Mouse (Mus musculus) MEL (cell line): ENCODE data around the gene Ebp. TPM values are rescaled to one million over a fixed set of nuclear protein-coding genes. Genes with fewer than 3 reads are reported as not detected.

Experiments
- DNase-seq: peaks from one replicate; pipeline ENCODE4 v3.0.0; 2011; ENCODE audit warnings: low read depth, low spot score
- H3K27ac ChIP-seq: 2 replicates; pipeline ENCODE4 v1.5.1; 2012; ENCODE audit warnings: low read depth, mild to moderate bottlenecking, control low read depth, low read length, moderate library complexity; ENCODE audit not compliant: control insufficient read depth
- H3K27me3 ChIP-seq, 2 experiments: fragments of 150-350 bp in 1 of 2; sonication (generic) in 1 of 2; 2 replicates each; pipeline ENCODE4 v1.6.1; 2012; ENCODE audit warnings: low read length in 2 of 2, mild to moderate bottlenecking in 2 of 2, improper control_type of control experiment in 1 of 2, moderate library complexity in 1 of 2; ENCODE audit not compliant: insufficient read depth in 2 of 2, control insufficient read depth in 1 of 2
- H3K36me3 ChIP-seq, 2 experiments: 2 replicates each; pipeline ENCODE4 v1.6.1; 2012 to 2014; ENCODE audit warnings: low read length in 2 of 2, improper control_type of control experiment in 1 of 2, inconsistent platforms in 1 of 2, mild to moderate bottlenecking in 1 of 2; ENCODE audit not compliant: insufficient read depth in 2 of 2, control insufficient read depth in 1 of 2
- H3K4me1 ChIP-seq, 2 experiments: fragments of 150-350 bp in 1 of 2; sonication (generic) in 1 of 2; 2 replicates each; pipeline ENCODE4 v1.6.1; 2012; ENCODE audit warnings: low read length in 2 of 2, improper control_type of control experiment in 1 of 2, mild to moderate bottlenecking in 1 of 2; ENCODE audit not compliant: insufficient read depth in 2 of 2, control insufficient read depth in 1 of 2
- H3K4me3 ChIP-seq, 2 experiments: fragments of 150-350 bp in 1 of 2; sonication (generic) in 1 of 2; 2 replicates each; pipeline ENCODE4 v1.5.1; 2012; ENCODE audit warnings: low read depth in 2 of 2, low read length in 2 of 2, mild to moderate bottlenecking in 2 of 2, moderate library complexity in 2 of 2, control low read depth in 1 of 2, improper control_type of control experiment in 1 of 2; ENCODE audit not compliant: control insufficient read depth in 1 of 2, insufficient read depth in 1 of 2
- H3K79me2 ChIP-seq: 2 replicates; pipeline ENCODE4 v1.6.1; 2012; ENCODE audit warnings: mild to moderate bottlenecking, low read length, moderate library complexity; ENCODE audit not compliant: control insufficient read depth, poor library complexity, insufficient read depth
- H3K9ac ChIP-seq: 2 replicates; pipeline ENCODE4 v1.6.1; 2012; ENCODE audit warnings: low read depth, mild to moderate bottlenecking, control low read depth, low read length, moderate library complexity; ENCODE audit not compliant: control insufficient read depth, poor library complexity, severe bottlenecking
- H3K9me3 ChIP-seq: fragments of 150-350 bp; sonication (generic); replicated peaks from 2 replicates; pipeline ENCODE4 v1.6.1; 2012; ENCODE audit warnings: mild to moderate bottlenecking, low read length, improper control_type of control experiment, moderate library complexity; ENCODE audit not compliant: insufficient read depth
- BHLHE40 ChIP-seq: IDR thresholded peaks from 2 replicates; pipeline ENCODE4 v1.6.1; 2012; ENCODE audit warnings: low read depth, mild to moderate bottlenecking, inconsistent platforms, low read length, improper control_type of control experiment, borderline replicate concordance
- CHD1 ChIP-seq: IDR thresholded peaks from 2 replicates; pipeline ENCODE4 v1.6.1; 2012; ENCODE audit warnings: low read depth, mild to moderate bottlenecking, inconsistent platforms, low read length, improper control_type of control experiment
- CHD2 ChIP-seq: IDR thresholded peaks from 2 replicates; pipeline ENCODE4 v1.6.1; 2011; ENCODE audit warnings: low read length, improper control_type of control experiment
- CTCF ChIP-seq, 3 experiments: IDR thresholded peaks in 2 of 3; conservative IDR thresholded peaks in 1 of 3; 2 replicates each; pipeline ENCODE4 v1.5.1; 2011 to 2012; ENCODE audit warnings: low read length in 3 of 3, low read depth in 2 of 3, mild to moderate bottlenecking in 2 of 3, improper control_type of control experiment in 1 of 3, inconsistent platforms in 1 of 3, mixed read lengths in 1 of 3, moderate library complexity in 1 of 3; ENCODE audit not compliant: control insufficient read depth in 1 of 3, insufficient read depth in 1 of 3, poor library complexity in 1 of 3, severe bottlenecking in 1 of 3
- E2F4 ChIP-seq: IDR thresholded peaks from 2 replicates; pipeline ENCODE4 v1.6.1; 2011; ENCODE audit warnings: low read depth, low read length, improper control_type of control experiment, borderline replicate concordance
- EP300 ChIP-seq, 2 experiments: IDR thresholded peaks; 2 replicates each; pipeline ENCODE4 v1.6.1; 2011; ENCODE audit warnings: improper control_type of control experiment in 2 of 2, low read length in 2 of 2, low read depth in 1 of 2, mild to moderate bottlenecking in 1 of 2
- ETS1 ChIP-seq: IDR thresholded peaks from 2 replicates; pipeline ENCODE4 v1.6.1; 2012; ENCODE audit warnings: low read depth, mild to moderate bottlenecking, inconsistent platforms, low read length, improper control_type of control experiment, moderate library complexity
- GATA1 ChIP-seq: IDR thresholded peaks from 2 replicates; pipeline ENCODE4 v1.6.1; 2011; ENCODE audit warnings: low read depth, low read length, improper control_type of control experiment
- HCFC1 ChIP-seq: IDR thresholded peaks from 2 replicates; pipeline ENCODE4 v1.6.1; 2012; ENCODE audit warnings: low read depth, mild to moderate bottlenecking, inconsistent platforms, low read length, improper control_type of control experiment, moderate library complexity
- JUND ChIP-seq: IDR thresholded peaks from 2 replicates; pipeline ENCODE4 v1.6.1; 2011; ENCODE audit warnings: low read depth, mild to moderate bottlenecking, improper control_type of control experiment, low read length
- KAT2A ChIP-seq: conservative IDR thresholded peaks from 2 replicates; pipeline ENCODE4 v1.6.1; 2012; ENCODE audit warnings: low read depth, low read length, improper control_type of control experiment, inconsistent platforms
- MAX ChIP-seq: IDR thresholded peaks from 2 replicates; pipeline ENCODE4 v1.6.1; 2011; ENCODE audit warnings: low read length, improper control_type of control experiment
- MAZ ChIP-seq: IDR thresholded peaks from 2 replicates; pipeline ENCODE4 v1.6.1; 2012; ENCODE audit warnings: low read depth, mild to moderate bottlenecking, inconsistent platforms, low read length, improper control_type of control experiment
- NRF1 ChIP-seq: IDR thresholded peaks from 2 replicates; pipeline ENCODE4 v1.6.1; 2014; ENCODE audit warnings: low read depth, mild to moderate bottlenecking, inconsistent platforms, low read length, improper control_type of control experiment, moderate library complexity; ENCODE audit not compliant: poor library complexity, insufficient read depth, severe bottlenecking
- RCOR1 ChIP-seq: IDR thresholded peaks from 2 replicates; pipeline ENCODE4 v1.6.1; 2012; ENCODE audit warnings: low read depth, mild to moderate bottlenecking, inconsistent platforms, low read length, improper control_type of control experiment
- SMC3 ChIP-seq: IDR thresholded peaks from 2 replicates; pipeline ENCODE4 v1.6.1; 2011; ENCODE audit warnings: low read depth, low read length, improper control_type of control experiment
- TAL1 ChIP-seq: IDR thresholded peaks from 2 replicates; pipeline ENCODE4 v1.6.1; 2012; ENCODE audit warnings: mild to moderate bottlenecking, inconsistent platforms, low read length, moderate library complexity, mixed read lengths
- TCF12 ChIP-seq: IDR thresholded peaks from 2 replicates; pipeline ENCODE4 v1.6.1; 2014; ENCODE audit warnings: low read depth, mild to moderate bottlenecking, inconsistent platforms, low read length, improper control_type of control experiment, moderate library complexity
- USF2 ChIP-seq, 2 experiments: IDR thresholded peaks; 2 replicates each; pipeline ENCODE4 v1.6.1; 2011 to 2012; ENCODE audit warnings: improper control_type of control experiment in 2 of 2, low read length in 2 of 2, borderline replicate concordance in 1 of 2, inconsistent platforms in 1 of 2, low read depth in 1 of 2, mild to moderate bottlenecking in 1 of 2; ENCODE audit not compliant: insufficient read depth in 1 of 2
- ZC3H11A ChIP-seq: IDR thresholded peaks from 2 replicates; pipeline ENCODE4 v1.6.1; 2012; ENCODE audit warnings: low read depth, mild to moderate bottlenecking, inconsistent platforms, low read length, improper control_type of control experiment
- ZKSCAN1 ChIP-seq: IDR thresholded peaks from 2 replicates; pipeline ENCODE4 v1.6.1; 2012; ENCODE audit warnings: low read depth, mild to moderate bottlenecking, inconsistent platforms, low read length, improper control_type of control experiment, moderate library complexity
- ZMIZ1 ChIP-seq: IDR thresholded peaks from 2 replicates; pipeline ENCODE4 v1.6.1; 2012; ENCODE audit warnings: low read depth, mild to moderate bottlenecking, inconsistent platforms, low read length, improper control_type of control experiment, moderate library complexity
- polyA plus RNA-seq, 2 experiments: library from polyadenylated mRNA; stranded (reverse) in 1 of 2; unstranded in 1 of 2; fragments of >175 nt in 1 of 2; fragments of >200 nt in 1 of 2; gene quantifications; 2 replicates each; pipeline versions ENCODE4 v1.2.1 to v1.2.4; 2012; ENCODE audit warnings: low replicate concordance in 2 of 2, low read depth in 1 of 2; ENCODE audit not compliant: insufficient read length in 2 of 2, insufficient read depth in 1 of 2, missing spikeins in 1 of 2
- total RNA-seq: library from RNA; depleted of rRNA; stranded (reverse); fragments of 300-350 nt; gene quantifications from 2 replicates; pipeline ENCODE4 v1.2.3, GENCODE M21; 2012

The Ebp gene
- total and polyA plus RNA-seq, 3 experiments, result 103 to 133 TPM; not detected in 1

DNA sequence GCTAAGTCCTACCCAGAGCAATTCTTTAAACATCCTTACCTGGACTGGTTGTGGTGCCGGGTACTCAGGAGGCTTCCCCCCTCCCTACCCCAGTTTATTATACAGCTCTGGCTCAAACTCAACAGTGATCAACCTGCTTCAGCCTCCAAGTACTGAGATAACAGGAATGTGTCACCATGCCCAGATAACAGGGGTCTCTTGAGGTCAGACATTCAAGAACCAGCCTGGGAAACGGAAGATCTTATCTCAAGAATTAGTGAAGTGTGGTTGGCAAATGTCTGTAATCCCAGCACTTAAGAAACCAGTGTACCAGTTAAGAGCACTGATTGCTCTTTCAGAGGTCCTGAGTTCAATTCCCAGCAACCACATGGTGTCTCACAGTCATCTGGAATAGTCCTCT lies 24.8 kb upstream of the Ebp start:
- Histone ChIP-seq H3K4me3 (no peak overlapping the region), H3K27me3 (no peaks in the 10 kb centered on the region), H3K4me1 (peaks cover 0 to 23% of the 10 kb centered on the region in 2 experiments; a peak in 3 of 4 replicates), H3K9me3 (no peaks in the 10 kb centered on the region), H3K36me3 (peaks cover 0 to 6% of the 10 kb centered on the region in 2 experiments; a peak in 2 of 4 replicates), H3K9ac (no peak overlapping the region), H3K27ac (no peak overlapping the region), H3K79me2 (no peaks in the 10 kb centered on the region)
- no peak for DNase-seq
- TF ChIP-seq TCF12 (0 out of 2 replicates have a peak, but pooled peaks have one; percentile 29), MAX (no peak), EP300 (IDR thresholded peaks at IDR 0.05; ENCODE audit: low read depth in 1 of 2, low read length in 2 of 2) (peak; percentile 39 to 57; a peak in 3 of 4 replicates), ZC3H11A (no peak), CHD2 (no peak), SMC3 (no peak), BHLHE40 (no peak), CHD1 (no peak), GATA1 (peak; percentile 65), NRF1 (no peak), ZMIZ1 (no peak), MAZ (no peak), JUND (no peak), CTCF (IDR thresholded peaks at IDR 0.05 in 2 of 3, conservative IDR thresholded peaks at IDR 0.05 in 1 of 3; ENCODE audit: control insufficient read depth in 1 of 3, insufficient read depth in 1 of 3, low read depth in 2 of 3, low read length in 3 of 3, poor library complexity in 1 of 3, severe bottlenecking in 1 of 3) (no peak), ETS1 (peak; percentile 44; the same call in 1 of the 2 replicates), USF2 (IDR thresholded peaks at IDR 0.05; ENCODE audit: borderline replicate concordance in 1 of 2, insufficient read depth in 1 of 2, low read depth in 1 of 2, low read length in 2 of 2) (no peak), RCOR1 (peak; percentile 75)

DNA sequence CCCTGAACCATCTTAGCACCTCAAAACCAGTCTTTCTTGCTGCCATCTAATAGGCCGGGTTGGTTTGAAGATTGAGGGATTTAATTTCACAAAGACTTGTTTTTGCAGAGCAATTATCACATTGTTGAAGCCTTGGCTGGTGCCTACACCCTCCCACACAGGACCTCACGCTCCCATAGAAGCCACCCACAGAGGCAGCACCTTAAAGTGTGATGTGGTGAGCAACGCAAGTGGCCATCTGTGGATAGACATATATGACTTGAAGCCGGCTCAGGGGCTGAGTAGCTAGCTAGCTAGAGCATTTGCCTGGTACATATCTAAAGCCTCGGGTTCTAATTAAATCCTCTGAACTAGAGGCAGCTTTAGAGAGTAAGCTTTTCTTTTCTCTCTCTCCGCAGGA lies 24.1 kb upstream of the Ebp start:
- no peaks in the 10 kb centered on the region for H3K9me3 ChIP-seq
- no peak overlapping the region for H3K27ac ChIP-seq
- peaks cover 0 to 6% of the 10 kb centered on the region in 2 experiments; a peak in 2 of 4 replicates for H3K36me3 ChIP-seq
- H3K4me1 ChIP-seq, result peaks cover 0 to 19% of the 10 kb centered on the region in 2 experiments; a peak in 3 of 4 replicates
- no peak overlapping the region for H3K4me3 ChIP-seq
- no peaks in the 10 kb centered on the region for H3K79me2 ChIP-seq
- TF ChIP-seq E2F4 (no peak), CHD2 (no peak), CHD1 (no peak), EP300 (IDR thresholded peaks at IDR 0.05; ENCODE audit: low read depth in 1 of 2, low read length in 2 of 2) (no peak), GATA1 (no peak), HCFC1 (no peak), USF2 (IDR thresholded peaks at IDR 0.05; ENCODE audit: borderline replicate concordance in 1 of 2, insufficient read depth in 1 of 2, low read depth in 1 of 2, low read length in 2 of 2) (no peak), KAT2A (no peak), ZKSCAN1 (no peak), RCOR1 (no peak), TAL1 (no peak)
- H3K9ac ChIP-seq, result no peak overlapping the region
- DNase-seq, result no peak
- H3K27me3 ChIP-seq, result no peaks in the 10 kb centered on the region
